ENCODE assay signal across 7 mouse cellular contexts in the genomic region with DNA sequence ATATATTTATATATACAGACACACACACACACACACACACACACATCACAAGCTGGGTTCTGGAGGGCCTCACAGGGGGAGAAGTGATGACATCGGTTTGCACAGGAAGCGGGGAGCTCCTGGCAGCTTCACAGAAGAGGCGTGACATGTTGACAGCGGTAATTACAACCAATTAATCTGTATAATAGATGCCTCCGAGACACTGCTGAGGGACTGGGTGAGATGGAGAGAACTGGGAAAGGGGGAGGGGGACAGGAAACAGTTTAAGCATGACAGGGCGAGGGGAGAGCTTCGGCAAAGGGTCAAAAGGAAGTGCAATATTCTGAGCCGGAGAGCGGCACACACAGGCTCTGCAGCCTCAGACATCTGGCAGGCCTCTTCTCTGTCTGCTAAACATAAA.
DNase-seq lines count a peak whose midpoint lies in the region; ATAC-seq lines count a peak whose summit lies in the region.

No protein-coding gene starts in this region.

- peak overlapping the region; percentile 21 for H3K27ac ChIP-seq in limb, embryonic 10.5 days
- peak overlapping the region; percentile 42; the same call in 1 of the 2 replicates for H3K27ac ChIP-seq in midbrain, embryonic 12.5 days (replicated peaks)

- no peak overlapping the region for H3K9ac ChIP-seq in midbrain, embryonic 12.5 days (replicated peaks)

- H3K27me3 ChIP-seq in limb, embryonic 10.5 days (ENCODE audit: low read depth, poor library complexity, severe bottlenecking): no peaks in the 10 kb centered on the region
- no peaks in the 10 kb centered on the region for H3K27me3 ChIP-seq in midbrain, embryonic 12.5 days

- H3K4me3 ChIP-seq in limb, embryonic 10.5 days: no peak overlapping the region
- H3K4me3 ChIP-seq in midbrain, embryonic 12.5 days: no peak overlapping the region

- H3K36me3 ChIP-seq in limb, embryonic 10.5 days: no peaks in the 10 kb centered on the region
- H3K36me3 ChIP-seq in midbrain, embryonic 12.5 days: no peaks in the 10 kb centered on the region

- DNase-seq in R1 (ENCODE audit: low read depth, low spot score): peak; percentile 25
- DNase-seq in embryo, embryonic 11.5 days (ENCODE audit: low read depth, low spot score): peak; percentile 45
- DNase-seq in heart, postnatal 4 days: peak; percentile 61
- DNase-seq in limb, embryonic 10.5 days (ENCODE audit: low spot score): peak; percentile 51
- peak; percentile 68 for DNase-seq in thymus, postnatal 14 days
- DNase-seq in left cerebral cortex, adult 18-20 months (ENCODE audit: low spot score in 2 of 2): no peak

- peak; percentile 65 for ATAC-seq in midbrain, embryonic 12.5 days (ENCODE audit: low FRiP score, low read depth)

- peaks cover 33% of the 10 kb centered on the region for H3K4me1 ChIP-seq in limb, embryonic 10.5 days
- peaks cover 23% of the 10 kb centered on the region for H3K4me1 ChIP-seq in midbrain, embryonic 12.5 days

- peak overlapping the region; percentile 3; the same call in 1 of the 2 replicates for H3K4me2 ChIP-seq in midbrain, embryonic 12.5 days (replicated peaks)

- 4% methylated on average over 9 of the region's 9 CpGs for WGBS in limb, embryonic 10.5 days
- WGBS in midbrain, embryonic 12.5 days: 43% methylated on average over 9 of the region's 9 CpGs

- no peaks in the 10 kb centered on the region for H3K9me3 ChIP-seq in limb, embryonic 10.5 days (replicated peaks)
- no peaks in the 10 kb centered on the region for H3K9me3 ChIP-seq in midbrain, embryonic 12.5 days

Comparison
In these comparisons a context has a peak if more than half of its experiments do, and no peak if none do; other contexts are left out.
1. DNase-seq: peak in R1 (single experiment), embryo, embryonic 11.5 days (single experiment), heart, postnatal 4 days (single experiment), limb, embryonic 10.5 days (single experiment) and thymus, postnatal 14 days (single experiment); none in left cerebral cortex, adult 18-20 months (0 of 2).